Mouse (Mus musculus) heart, adult 18-20 months (tissue): ENCODE measurements around the gene Clcn6. TPM values are rescaled to one million over a fixed set of nuclear protein-coding genes. Genes with fewer than 3 reads are reported as not detected.

Experiments used
- DNase-seq, 2 experiments: peaks; one replicate each; pipeline ENCODE4 v3.0.0; 2021 to 2022; ENCODE audit warnings: mixed read lengths in 1 of 2
- long read RNA-seq, 2 experiments: library from polyadenylated mRNA; stranded (forward); transcript quantifications; one replicate each; pipeline ENCODE4 v2.0.0; 2021
- total RNA-seq, 2 experiments: library from RNA; stranded (reverse); gene quantifications; 2 replicates each; pipeline ENCODE4 v1.2.3; 2021

Clcn6 gene
- total RNA-seq = 1 to 10 TPM; 7.8 to 8.0 TPM
- long read RNA-seq, experiment 1, partial matches to known transcripts = 0 of 7 reads
- long read RNA-seq, experiment 1, other reads (novel, unspliced or antisense) = 7 of 7 reads
- long read RNA-seq, experiment 2, partial matches to known transcripts = 0 of 5 reads
- long read RNA-seq, experiment 2, other reads (novel, unspliced or antisense) = 4 of 5 reads

- peak; percentile 99 to 100 for DNase-seq
Measured at GRCm38 (mm10) chr4:148038600-148039253, at the start of gene Clcn6, which contains the start of gene Mthfr. Clcn6 (minus strand) TSS chr4:148038821. Mthfr (plus strand) TSS chr4:148039077.

DNA sequence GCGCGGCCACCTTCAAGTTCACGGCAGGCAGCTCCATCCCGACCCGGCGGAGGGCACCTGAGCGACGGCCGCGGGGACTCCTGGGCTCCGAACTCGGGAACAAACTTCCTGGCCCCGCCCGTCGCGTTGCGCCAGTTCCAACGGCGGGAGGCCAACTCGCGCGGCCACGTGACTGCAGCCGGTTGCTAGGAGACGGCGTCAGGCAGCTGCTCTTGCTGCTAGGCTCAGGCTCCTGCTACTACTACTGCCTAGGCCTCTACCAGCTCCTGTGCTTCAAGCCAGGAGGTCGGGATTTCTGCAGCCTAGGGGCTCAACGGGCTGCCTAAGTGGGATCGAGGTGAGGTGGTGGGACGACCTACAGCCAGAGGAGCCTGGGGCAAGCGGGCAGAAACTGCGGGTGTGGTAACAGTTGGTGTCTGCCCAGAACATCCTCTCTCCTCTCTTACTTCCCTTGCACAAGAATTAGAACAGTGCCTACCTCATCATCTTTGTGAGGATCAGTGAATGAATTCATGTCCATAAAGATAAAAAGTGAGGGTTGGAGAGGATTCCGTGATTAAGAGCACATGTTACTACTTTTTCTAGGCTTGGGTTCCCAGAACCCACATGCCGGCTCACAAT is 49.4 kb upstream of the Clcn6 start, which contains the start of gene Agtrap:
Gene Agtrap, minus strand, starts transcription at position 125 of the 621 bp plus-strand sequence.
- peak; percentile 98 for DNase-seq

DNA sequence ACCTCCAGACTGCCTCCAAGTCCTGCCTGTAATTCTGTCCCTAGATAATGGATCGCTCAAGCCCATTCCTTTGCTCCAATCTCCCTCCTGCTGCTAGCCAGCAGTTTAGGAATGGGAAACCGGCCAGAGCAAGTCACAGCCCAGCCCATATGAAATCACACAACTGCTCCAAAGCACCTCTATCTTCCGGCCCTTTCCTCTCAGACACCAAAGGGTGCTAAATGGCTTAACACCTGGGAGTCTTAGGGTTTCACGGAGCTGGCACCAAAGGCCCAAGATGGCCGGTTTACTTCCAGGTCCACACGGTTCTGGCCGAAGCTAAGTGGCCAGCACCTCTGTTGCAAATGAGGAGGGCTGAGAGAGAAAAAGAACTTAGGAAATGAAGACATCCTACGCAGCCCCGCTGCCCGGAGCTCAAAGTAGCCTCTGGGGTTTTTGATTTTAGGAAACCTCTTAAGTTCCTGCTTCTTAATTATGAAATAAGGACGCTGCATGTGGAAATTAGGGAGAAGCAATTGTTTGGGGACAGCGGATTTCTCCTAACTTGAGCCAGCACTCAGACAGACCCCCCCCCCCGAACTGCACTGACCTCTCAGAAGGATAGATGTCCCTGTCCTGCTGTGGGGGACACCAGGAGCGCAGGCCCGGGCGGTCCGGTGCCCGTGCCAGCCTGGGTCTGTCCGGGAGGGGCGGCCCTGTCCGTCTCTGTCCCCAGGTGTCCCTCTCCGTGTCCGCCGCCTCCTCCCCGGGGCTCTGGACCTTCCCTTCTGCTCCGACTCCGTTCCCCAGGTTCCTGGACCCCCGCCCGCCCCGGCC is 48.7 kb upstream of the Clcn6 start:
- DNase-seq = peak; percentile 80 to 83

- DNase-seq = peak; percentile 41 to 45
Measured at GRCm38 (mm10) chr4:148085907-148086305, 47.3 kb upstream of the Clcn6 start.

GRCm38 (mm10) chr4:148085131-148085906 is 46.7 kb upstream of the Clcn6 start:
- peak; percentile 44 to 46 for DNase-seq

DNA sequence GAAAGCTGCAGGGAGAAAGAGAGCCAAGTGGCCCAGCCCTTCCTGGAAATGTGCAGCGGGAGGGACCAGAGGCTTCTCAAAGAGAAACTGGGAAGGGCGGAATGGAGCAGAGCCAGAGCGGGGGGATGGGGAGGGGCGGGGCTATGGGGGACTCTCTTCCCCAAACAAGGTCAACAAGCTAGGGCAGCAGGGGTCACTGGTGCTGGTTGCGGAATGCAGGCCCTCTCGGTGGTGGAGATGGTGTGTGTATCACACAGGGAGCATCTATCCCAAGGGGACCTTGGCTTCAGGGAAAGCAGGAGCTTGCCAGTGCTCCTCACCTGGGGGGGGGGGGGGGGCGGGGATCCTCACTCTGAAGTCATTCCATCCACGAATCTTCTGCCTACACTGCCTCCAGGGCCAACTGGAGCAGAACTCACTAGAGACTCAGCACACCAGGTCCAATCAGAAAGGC is 45.7 kb upstream of the Clcn6 start:
- DNase-seq = peak; percentile 68 to 85

GRCm38 (mm10) chr4:148083176-148083899 is 44.7 kb upstream of the Clcn6 start:
- DNase-seq = peak; percentile 69 to 83

- DNase-seq = peak; percentile 70 to 78
Measured at GRCm38 (mm10) chr4:148082257-148083044, 43.8 kb upstream of the Clcn6 start.

- DNase-seq = no peak
Measured at GRCm38 (mm10) chr4:148081201-148081600, 42.6 kb upstream of the Clcn6 start.

- no peak for DNase-seq
Measured at GRCm38 (mm10) chr4:148080597-148080973, 42.0 kb upstream of the Clcn6 start.

GRCm38 (mm10) chr4:148079944-148080596 is 41.4 kb upstream of the Clcn6 start:
- DNase-seq = no peak

- DNase-seq = no peak
Measured at GRCm38 (mm10) chr4:148079212-148079611, 40.6 kb upstream of the Clcn6 start.

DNA sequence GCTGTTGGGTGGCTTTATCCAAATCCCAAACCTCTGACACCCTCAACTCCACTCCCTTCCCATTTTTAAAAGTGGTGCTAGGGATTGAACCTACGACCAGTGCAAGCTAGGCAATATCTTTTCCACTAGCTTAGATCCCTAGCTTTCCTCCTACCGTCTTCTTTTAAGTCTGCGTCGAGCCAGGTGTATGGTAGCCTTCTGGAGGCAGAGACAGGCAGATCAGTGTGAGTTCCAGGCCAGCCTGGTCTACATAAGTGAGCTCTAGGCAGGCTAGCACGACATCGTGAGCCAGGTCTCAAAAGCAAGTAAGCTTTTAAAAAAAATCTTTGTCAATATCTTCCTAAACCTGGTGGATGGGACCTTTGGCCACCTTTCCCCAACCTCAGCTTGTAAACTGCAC is 37.3 kb upstream of the Clcn6 start:
- no peak for DNase-seq

- DNase-seq = peak; percentile 86 to 89
Measured at GRCm38 (mm10) chr4:148075259-148075658, 36.6 kb upstream of the Clcn6 start.

- peak in 1 of 2 experiments; percentile 38 for DNase-seq
Measured at GRCm38 (mm10) chr4:148074521-148075189, 36.0 kb upstream of the Clcn6 start.

GRCm38 (mm10) chr4:148071508-148071907 is 32.9 kb upstream of the Clcn6 start:
- DNase-seq = peak in 1 of 2 experiments; percentile 63

- no peak for DNase-seq
Measured at GRCm38 (mm10) chr4:148069602-148070218, 31.1 kb upstream of the Clcn6 start.

DNA sequence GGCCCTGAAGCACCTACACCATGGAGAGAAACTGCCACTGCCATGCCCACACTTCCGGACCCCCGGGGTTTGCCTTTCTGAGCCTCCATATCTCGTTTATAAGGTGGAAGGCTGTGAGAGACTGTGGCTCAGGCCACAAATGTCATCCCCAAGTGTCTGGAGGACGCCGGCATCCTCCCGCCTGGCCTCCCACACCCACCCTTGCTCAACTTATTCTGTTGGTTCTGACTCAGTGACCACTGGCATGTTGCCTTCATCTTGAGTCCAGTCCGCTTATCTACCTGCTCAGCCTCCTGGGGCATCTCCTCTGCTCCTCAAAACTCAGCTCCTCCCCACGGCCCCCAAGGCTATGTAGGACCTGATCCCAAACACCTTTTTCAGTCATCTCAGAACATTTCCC is 28.7 kb upstream of the Clcn6 start:
- no peak for DNase-seq
